Mouse (Mus musculus) heart, postnatal 4 days (tissue): ENCODE data around the gene Pikfyve. TPM values are rescaled to one million over a fixed set of nuclear protein-coding genes. Genes with fewer than 3 reads are reported as not detected.

Experiments
- DNase-seq: peaks from one replicate; pipeline ENCODE4 v3.0.0; 2021
- total RNA-seq, 2 experiments: library from RNA; stranded (reverse); gene quantifications; 2 replicates each; pipeline ENCODE4 v1.2.3; 2021

Gene Pikfyve
- 10 to 100 TPM; 17.2 to 18.1 TPM for total RNA-seq

GRCm38 (mm10) chr1:65186287-65187073 lies at the start of gene Pikfyve, which contains the start of gene Idh1:
Gene Pikfyve, plus strand, starts transcription at chr1:65186683.
Gene Idh1, minus strand, starts transcription at chr1:65186500.
- DNase-seq, result peak; percentile 99

- no peak for DNase-seq
Observed at GRCm38 (mm10) chr1:65137560-65137959, 48.9 kb upstream of the Pikfyve start.

DNA sequence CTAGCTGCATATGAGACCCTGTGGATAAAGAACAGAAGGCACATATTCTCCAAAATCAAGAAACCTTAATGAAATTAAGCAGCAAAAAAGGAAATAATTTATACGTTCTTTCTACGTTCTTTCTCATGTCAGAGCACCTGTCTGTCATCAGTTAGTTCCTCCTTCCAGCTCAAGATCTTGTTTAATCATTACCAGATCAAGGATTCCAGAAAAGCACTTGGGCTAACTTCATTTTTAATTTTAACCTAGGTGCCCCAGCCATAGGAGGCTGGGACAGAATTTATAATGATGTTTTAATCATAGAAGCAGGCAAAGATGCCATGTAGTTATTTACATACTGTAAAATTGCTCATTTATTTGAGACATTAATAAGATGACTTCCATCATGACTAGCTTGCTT lies 41.7 kb upstream of the Pikfyve start:
- DNase-seq, result no peak

DNA sequence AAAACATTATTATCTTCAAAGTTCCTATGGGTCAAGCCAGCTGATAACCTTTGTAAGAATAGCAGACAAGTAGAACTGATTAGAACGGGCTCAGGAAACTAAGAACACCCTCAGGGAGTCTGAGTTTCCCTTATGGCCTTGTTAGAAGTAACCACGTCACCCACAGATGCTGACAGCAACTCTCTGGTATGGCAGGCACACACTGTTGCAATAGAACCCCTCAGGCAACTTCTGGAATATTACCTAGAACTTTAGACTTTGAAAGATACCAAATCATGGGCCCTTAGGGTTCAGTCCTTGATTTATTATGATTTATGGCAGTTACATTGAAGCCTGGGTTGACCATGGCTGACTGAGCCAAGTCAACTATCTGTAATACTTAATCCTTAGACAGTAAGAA lies 39.9 kb upstream of the Pikfyve start:
- no peak for DNase-seq

GRCm38 (mm10) chr1:65147326-65147725 lies 39.2 kb upstream of the Pikfyve start:
- DNase-seq, result no peak

DNA sequence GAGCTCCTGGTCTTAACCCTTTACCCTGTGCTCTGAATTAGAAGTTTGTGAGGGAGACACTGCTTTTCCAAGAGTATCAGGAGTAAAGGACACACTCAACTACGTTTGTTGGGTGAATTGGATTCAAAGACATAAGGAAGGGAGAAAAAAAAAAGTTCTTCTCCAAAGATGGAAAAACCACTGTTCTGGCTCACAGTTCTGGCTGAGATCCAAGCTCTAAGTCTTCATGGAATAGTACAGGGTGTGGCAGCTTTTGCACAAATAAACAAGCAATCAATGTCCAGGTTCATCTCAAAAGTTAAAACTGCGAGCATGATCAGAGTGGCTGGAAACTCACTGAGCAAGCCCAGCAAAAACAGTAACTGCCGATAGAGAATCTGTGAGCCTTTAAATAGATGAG lies 38.5 kb upstream of the Pikfyve start:
- no peak for DNase-seq

GRCm38 (mm10) chr1:65154814-65155213 lies 31.7 kb upstream of the Pikfyve start:
- no peak for DNase-seq

GRCm38 (mm10) chr1:65156111-65156510 lies 30.4 kb upstream of the Pikfyve start:
- DNase-seq, result no peak

DNA sequence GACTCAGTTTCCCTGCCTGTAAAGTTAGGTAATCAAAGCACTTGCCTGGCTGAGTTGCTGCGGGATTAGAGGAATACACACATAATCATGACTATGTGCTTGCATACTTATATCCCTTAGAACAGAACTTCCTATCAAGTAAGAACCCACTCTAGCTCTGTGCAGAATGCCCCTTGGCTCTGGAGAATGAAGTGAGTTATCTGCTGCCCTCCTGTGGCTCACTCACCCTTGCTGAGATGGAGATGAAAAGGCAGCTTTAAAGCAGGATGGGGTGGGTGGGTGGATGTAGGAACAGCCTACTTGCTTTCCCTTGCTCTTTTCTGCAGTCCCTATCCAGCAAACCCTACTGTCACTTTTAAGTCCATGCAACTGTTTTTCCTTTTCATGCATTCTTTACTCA lies 24.3 kb upstream of the Pikfyve start:
- no peak for DNase-seq

DNA sequence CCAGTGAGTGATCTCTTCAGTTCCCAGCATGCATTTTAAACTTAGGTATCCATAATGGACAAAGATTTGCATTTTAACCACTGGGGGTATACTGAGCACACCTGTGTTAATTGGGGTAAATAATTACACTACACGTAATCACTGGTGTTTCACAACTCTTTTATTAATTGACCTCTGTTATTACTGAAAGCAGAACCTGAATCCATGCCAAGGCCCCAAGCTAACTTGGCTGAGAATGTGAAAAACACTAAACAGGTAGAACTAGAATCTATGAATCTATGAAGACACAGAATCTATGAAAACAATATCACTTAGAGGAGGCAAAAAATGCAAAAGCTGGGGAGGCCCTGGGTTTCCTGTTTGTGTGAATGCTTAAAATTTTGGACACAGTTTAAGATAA lies 19.0 kb upstream of the Pikfyve start:
- no peak for DNase-seq

DNA sequence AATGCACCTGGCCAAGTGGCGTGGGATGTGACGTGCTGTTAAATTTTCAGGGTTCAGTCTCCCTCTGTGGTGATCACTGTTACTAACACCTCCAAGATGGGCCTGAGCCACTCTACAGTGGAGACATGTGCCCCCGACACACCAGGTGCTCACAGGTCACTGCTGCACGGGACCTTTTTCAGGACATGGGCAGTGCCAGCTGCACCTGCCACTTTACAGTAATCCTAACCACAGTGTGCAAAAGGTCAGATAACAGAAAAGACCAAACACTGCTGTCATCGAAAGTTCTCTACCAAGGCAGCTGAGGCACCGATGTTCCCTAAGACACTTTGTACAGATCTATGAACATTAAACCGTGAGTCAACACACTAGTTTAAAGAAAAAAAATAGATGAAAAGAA lies 16.9 kb upstream of the Pikfyve start:
- DNase-seq, result no peak

DNA sequence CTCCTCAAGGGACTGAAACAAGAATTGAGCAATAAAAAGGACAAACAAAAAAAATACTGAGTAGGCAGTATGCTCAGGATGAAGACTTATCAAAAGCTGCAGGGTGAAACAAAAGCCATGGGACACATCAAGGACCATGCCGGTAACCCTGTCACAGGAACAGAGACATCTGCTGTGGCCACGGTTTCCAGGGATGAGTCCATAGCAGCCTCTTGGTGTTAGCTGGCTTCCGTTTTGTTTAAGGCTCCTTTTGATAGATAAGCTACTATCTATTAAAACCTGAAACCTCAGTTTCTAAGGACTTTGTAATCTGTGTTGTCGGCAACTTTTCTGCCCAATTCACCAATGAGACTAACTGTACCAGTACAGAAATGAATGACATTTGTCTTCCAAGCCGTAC lies 16.5 kb upstream of the Pikfyve start:
- DNase-seq, result no peak

DNA sequence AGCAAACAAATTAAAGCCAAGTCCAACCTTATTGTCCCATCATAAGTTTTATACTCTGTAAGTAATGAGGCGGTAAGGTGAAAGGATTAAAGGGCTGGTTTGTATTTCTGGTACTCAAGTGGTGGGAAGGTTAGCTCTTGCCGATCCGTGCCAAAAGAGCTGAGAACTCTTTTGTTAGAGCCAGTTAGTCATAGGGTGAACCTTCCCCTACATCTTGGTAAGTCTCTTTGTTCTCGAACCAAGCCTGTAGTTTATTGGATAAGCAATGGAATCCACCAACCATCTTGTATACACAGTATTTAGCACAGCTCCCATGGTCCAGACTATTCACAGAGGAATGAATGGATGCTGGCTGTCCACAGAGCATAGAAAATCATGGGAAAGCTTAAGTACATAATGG lies 14.9 kb upstream of the Pikfyve start:
- no peak for DNase-seq

DNA sequence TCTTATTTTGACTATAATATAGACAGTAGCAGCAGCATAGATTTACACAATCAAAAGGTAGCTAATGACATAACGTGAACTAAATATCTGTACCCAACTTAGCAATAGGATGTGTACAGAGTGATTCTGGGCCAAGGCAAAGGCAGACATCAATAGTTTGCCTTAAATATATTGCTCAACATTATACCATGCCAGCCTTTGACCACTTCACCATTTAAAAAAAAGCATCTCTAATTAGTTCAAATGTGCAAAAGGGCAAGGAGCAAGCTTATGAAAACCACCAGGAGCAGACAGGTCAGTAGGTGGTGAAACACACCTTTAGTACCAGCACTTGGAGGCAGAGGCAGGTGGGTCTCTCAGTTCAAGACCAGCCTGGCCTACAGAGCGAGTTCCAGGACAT lies 12.8 kb upstream of the Pikfyve start:
- no peak for DNase-seq

DNA sequence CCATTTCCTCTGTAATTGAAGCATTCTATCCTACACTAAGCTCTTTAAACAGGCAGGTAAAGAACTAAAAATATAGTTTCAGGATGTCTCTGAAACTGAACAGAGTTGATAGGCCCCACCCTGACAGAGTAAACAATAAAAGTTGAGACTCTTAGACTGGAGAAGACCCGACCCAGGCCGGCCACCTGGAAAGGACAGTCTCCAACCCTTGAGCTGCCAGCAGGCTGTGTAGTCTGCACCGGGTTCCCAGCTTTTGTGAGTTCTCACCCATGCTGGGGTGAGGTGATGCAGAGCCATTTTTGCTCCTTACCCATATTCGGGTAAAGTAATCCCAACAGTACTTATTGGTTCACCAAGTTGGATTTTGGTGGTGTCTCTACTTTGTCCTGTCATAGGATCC lies 10.3 kb upstream of the Pikfyve start:
- no peak for DNase-seq

DNA sequence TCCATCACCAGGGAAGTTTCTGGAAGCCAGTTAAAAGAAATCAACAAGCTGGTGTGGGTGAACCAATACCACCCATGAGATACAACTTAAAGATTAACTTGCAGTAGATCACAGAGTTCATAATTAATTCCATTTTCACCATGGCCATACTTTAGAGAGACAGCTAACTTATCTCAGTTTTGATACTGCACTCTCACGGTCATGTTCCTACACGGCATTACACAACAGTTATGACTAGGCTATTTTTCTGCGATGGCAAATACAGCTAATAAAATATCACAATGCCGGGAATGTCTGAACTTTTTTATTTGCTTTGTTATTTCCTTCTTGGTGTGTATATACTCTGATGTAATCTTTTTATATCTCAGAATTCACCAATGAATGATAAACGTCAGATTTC lies 9.6 kb upstream of the Pikfyve start:
- DNase-seq, result no peak

DNA sequence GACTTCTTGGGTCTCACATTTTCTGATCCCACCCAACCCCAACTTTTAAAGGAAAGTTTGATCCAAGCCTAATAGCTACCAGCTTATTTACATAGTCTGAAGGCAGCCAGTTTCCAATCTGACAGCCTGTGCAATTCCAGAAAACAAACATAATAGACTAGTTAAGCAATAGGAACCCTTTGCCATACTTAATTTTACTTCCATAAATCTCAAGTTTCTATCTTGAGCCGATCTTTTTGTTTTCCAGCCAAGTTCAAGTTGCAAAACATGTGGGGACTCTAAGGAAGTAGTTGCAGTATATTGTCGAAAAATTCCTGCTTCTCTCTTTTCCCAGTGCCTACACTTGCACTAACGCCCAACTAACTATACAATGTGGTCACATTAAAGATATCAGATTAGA lies 9.0 kb upstream of the Pikfyve start:
- no peak for DNase-seq

DNA sequence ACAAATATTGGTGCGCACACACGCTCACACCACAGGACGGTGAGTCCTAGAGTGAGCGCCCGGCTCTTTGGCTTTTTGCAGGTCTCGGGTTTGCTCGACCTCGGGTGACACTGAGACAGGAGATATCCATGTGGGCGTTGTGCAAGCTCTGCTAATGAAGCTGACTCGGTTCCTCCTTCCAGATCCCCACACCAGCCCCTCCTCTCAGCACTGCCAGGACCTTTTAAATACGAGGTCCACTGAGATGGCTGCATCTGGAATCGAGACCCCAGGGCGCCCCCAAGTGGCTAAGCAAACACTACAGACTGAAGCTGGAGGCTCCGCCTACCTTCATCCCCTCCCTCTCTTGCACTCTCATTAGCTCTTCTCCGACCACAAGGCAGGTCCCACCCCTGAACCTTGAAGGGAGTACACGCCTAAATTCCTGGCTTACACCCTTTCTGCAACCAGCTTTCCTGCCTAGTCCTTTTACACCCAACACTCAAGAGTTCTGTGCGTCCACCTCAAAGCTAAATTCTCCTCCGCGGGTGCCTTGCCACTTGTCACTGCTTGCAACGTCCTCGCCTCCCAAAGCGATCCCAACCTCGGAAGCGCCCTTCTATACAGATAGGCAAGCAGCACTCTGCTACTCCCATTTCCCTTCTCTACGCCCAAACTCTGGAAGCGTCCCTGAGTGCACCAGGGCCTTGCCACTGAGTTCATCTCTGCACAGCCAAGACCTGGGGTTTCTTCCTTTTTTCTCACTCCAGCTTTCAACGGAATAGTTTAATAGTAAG lies 8.2 kb upstream of the Pikfyve start:
- peak; percentile 96 for DNase-seq

DNA sequence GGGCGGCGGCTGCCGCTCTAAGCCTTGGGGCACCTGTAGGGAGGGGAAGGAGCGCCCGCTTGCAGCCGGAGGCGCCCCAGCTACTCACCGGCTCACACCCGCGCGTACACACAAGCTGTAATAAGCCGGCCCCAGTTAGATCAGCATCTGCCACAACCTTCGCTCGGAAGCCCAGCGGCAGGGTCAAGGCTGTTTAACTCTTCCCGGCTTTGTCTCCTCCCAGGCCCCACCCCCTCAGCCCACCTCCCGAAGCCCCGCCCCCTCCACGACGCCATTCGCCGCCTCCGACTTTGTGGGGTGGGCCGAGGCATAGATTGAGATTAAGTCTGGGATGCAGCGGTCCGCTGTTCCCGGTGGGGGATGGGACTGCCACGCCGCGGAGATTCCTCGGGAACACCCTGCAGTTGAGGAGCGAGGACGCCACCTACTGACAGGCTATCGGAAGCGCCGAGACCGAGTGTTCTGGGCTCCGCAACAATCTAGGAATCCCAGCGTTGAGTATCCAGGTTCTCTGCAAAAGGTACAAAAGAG lies 7.5 kb upstream of the Pikfyve start:
- peak; percentile 99 for DNase-seq

DNA sequence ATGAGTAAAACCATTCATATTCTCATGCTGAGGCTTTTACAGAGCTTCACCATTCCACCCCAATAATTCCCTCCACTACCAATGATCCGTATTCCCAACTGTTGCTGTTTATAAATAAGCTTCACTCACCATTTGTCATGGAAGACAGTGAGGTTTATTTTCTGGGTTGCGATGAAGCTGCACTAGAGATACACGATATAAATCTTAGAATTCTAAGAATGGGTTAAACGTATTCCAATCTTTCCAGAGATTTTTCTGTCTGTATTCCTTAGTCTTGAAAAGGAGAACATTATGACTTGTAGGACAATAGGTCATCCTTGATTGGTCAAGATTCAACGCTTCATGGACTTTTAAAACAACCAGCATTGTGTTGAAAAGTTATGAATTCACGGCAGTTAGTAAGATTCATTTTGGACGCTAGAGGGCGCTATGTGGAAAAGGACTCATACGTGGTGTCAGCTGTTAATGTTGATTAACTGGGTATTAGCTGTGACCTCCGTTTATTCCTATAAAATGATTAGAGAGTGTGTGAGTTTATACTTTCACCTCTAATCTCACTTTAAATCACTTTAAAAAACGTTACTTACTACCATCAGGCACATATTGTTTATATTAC lies 6.7 kb upstream of the Pikfyve start:
- peak; percentile 80 for DNase-seq

- DNase-seq, result no peak
Observed at GRCm38 (mm10) chr1:65181459-65181858, 5.0 kb upstream of the Pikfyve start.

- DNase-seq, result no peak
Observed at GRCm38 (mm10) chr1:65183994-65184393, 2.5 kb upstream of the Pikfyve start.

- no peak for DNase-seq
Observed at GRCm38 (mm10) chr1:65185011-65185410, 1.5 kb upstream of the Pikfyve start.
